Mouse (Mus musculus): Measurements from ENCODE around the gene Anp32e. TPM values are rescaled to one million over a fixed set of nuclear protein-coding genes. Genes with fewer than 3 reads are reported as not detected.
"Not testable (repeated sequence)": the region's sequence is repeated elsewhere in the genome, so short reads cannot be mapped to it uniquely, and the experiment has no call there.

Anp32e gene
- polyA plus RNA-seq, 1 experiment from 2014 or later, result 110 TPM

DNA sequence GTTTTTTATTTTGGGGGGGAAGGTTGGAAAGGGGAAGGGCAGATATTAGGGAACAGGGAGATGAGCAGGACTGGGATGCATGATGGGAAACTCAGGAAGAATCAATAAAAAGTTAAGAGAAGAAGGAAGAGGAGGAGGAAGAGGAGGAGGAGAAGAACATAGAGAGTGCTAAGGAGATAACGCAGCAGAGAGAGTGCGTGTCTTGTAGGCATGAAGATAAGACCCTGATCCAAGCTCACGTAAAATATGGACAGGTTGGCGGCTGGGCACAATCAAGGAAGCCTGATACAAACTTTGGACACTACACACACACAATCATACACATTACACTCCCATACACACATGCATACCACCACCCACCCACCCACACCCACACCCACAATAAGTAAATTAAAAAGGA is 14.3 kb upstream of the Anp32e start:
- Histone ChIP-seq H3K4me2 (no peak overlapping the region), H3K9ac (ENCODE audit: low read depth, low read length) (no peak overlapping the region), H3K36me3 (ENCODE audit: control insufficient read depth, insufficient read depth, low read length) (no peaks in the 10 kb centered on the region), H3K4me1 (replicated peaks; ENCODE audit: control insufficient read depth, insufficient read depth, low read length) (no peaks in the 10 kb centered on the region), H3K27me3 (replicated peaks; ENCODE audit: control insufficient read depth, insufficient read depth, low read length) (no peaks in the 10 kb centered on the region), H3K9me3 (ENCODE audit: control insufficient read depth, low read length) (no peaks in the 10 kb centered on the region), H3K4me3 (ENCODE audit: low read depth, low read length) (no peak overlapping the region), H3K27ac (ENCODE audit: low read depth, low read length) (no peak overlapping the region)
- 48% methylated on average over 4 of the region's 4 CpGs for WGBS
- no peak for ATAC-seq (replicated peaks; ENCODE audit: low FRiP score)
- no peak for DNase-seq (ENCODE audit: low spot score)

DNA sequence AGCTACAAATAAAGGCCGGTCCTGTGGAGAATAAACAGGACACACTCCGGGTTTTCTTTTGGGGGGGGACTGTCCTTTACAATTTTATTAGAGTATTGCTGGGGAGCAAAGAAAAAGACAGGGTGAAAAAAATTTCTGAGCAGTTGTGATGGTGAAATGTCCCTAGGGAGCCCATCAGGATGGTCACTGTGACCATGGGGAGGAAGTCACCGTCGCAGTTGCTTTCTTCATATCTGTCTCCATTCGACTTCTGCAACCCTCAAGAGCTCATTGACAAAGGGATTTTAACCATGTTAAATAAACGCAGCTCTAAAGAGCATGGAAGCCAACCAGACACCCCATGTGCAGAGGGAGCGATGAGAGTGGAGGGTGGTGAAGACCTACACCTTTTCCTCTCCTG is 12.3 kb upstream of the Anp32e start:
- Histone ChIP-seq H3K9ac (ENCODE audit: low read depth, low read length) (no peak overlapping the region), H3K27ac (ENCODE audit: low read depth, low read length) (no peak overlapping the region), H3K27me3 (replicated peaks; ENCODE audit: control insufficient read depth, insufficient read depth, low read length) (no peaks in the 10 kb centered on the region), H3K4me2 (no peak overlapping the region), H3K4me1 (replicated peaks; ENCODE audit: control insufficient read depth, insufficient read depth, low read length) (no peaks in the 10 kb centered on the region), H3K36me3 (ENCODE audit: control insufficient read depth, insufficient read depth, low read length) (no peaks in the 10 kb centered on the region), H3K9me3 (ENCODE audit: control insufficient read depth, low read length) (no peaks in the 10 kb centered on the region), H3K4me3 (ENCODE audit: low read depth, low read length) (no peak overlapping the region)
- DNase-seq (ENCODE audit: low spot score) (no peak), ATAC-seq (replicated peaks; ENCODE audit: low FRiP score) (no peak)
- WGBS, result 66% methylated on average over 7 of the region's 7 CpGs

DNA sequence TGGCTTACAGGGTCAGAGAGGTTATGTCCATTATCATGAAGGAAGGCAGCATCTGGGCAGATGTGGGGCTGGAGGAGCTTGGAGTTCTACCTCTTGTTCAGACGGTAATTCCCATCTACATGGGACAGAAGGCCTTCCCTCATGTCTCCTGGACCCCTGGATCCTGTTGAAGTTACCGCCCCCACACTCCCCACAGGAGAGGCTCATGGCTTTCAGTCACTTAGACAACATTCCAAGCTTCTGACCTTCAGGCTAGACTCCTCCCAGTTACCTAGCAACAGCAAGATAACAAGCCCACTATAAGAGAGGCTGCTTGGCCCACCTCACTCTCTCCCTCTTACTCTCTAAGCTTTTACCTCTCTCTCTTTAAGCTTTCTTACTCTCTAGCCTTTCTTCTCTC is 8.5 kb upstream of the Anp32e start:
- H3K4me2 ChIP-seq; H3K36me3 ChIP-seq (ENCODE audit: control insufficient read depth, insufficient read depth, low read length); H3K9me3 ChIP-seq (ENCODE audit: control insufficient read depth, low read length); H3K9ac ChIP-seq (ENCODE audit: low read depth, low read length); ATAC-seq (replicated peaks; ENCODE audit: low FRiP score); H3K27ac ChIP-seq (ENCODE audit: low read depth, low read length); H3K4me1 ChIP-seq (replicated peaks; ENCODE audit: control insufficient read depth, insufficient read depth, low read length); H3K27me3 ChIP-seq (replicated peaks; ENCODE audit: control insufficient read depth, insufficient read depth, low read length); DNase-seq (ENCODE audit: low spot score); H3K4me3 ChIP-seq (ENCODE audit: low read depth, low read length): not testable (repeated sequence)
- 59% methylated on average over 2 of the region's 2 CpGs for WGBS

GRCm38 (mm10) chr3:95923429-95923828 is 5.6 kb upstream of the Anp32e start:
- H3K4me3 ChIP-seq (ENCODE audit: low read depth, low read length); H3K9ac ChIP-seq (ENCODE audit: low read depth, low read length); H3K4me2 ChIP-seq; H3K9me3 ChIP-seq (ENCODE audit: control insufficient read depth, low read length); DNase-seq (ENCODE audit: low spot score); H3K27ac ChIP-seq (ENCODE audit: low read depth, low read length); H3K36me3 ChIP-seq (ENCODE audit: control insufficient read depth, insufficient read depth, low read length); H3K27me3 ChIP-seq (replicated peaks; ENCODE audit: control insufficient read depth, insufficient read depth, low read length); ATAC-seq (replicated peaks; ENCODE audit: low FRiP score); H3K4me1 ChIP-seq (replicated peaks; ENCODE audit: control insufficient read depth, insufficient read depth, low read length): not testable (repeated sequence)
- WGBS, result 74% methylated on average over 7 of the region's 7 CpGs

- DNase-seq (ENCODE audit: low spot score) (no peak), ATAC-seq (replicated peaks; ENCODE audit: low FRiP score) (no peak)
- H3K9ac ChIP-seq (ENCODE audit: low read depth, low read length), result no peak overlapping the region
- 61% methylated on average over 4 of the region's 4 CpGs for WGBS
- no peaks in the 10 kb centered on the region for H3K36me3 ChIP-seq (ENCODE audit: control insufficient read depth, insufficient read depth, low read length)
- no peak overlapping the region for H3K27ac ChIP-seq (ENCODE audit: low read depth, low read length)
- H3K27me3 ChIP-seq (replicated peaks; ENCODE audit: control insufficient read depth, insufficient read depth, low read length), result no peaks in the 10 kb centered on the region
- no peaks in the 10 kb centered on the region for H3K4me1 ChIP-seq (replicated peaks; ENCODE audit: control insufficient read depth, insufficient read depth, low read length)
- no peak overlapping the region for H3K4me2 ChIP-seq
- H3K4me3 ChIP-seq (ENCODE audit: low read depth, low read length), result no peak overlapping the region
- no peaks in the 10 kb centered on the region for H3K9me3 ChIP-seq (ENCODE audit: control insufficient read depth, low read length)
Observed at GRCm38 (mm10) chr3:95924185-95924584, 4.9 kb upstream of the Anp32e start.

DNA sequence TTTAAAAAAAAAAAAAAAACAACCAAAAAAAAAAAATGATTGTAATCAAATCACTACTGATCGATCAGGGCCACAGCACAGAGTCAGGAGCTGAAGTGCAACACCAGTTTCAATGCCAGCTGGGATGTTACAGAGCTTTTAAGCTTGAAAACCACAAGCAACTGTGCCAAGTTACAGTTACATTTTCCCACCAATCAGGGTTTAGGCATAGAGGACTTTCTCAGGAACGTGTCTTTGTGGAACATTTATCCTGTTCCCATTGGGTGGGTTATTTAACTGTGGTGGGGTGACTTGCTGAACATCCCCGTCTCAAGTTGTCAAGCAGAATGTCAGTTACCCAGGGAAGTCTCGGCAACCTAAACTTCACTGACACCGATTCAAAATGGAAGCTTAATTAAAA is 4.0 kb upstream of the Anp32e start:
- Histone ChIP-seq H3K4me3 (ENCODE audit: low read depth, low read length) (no peak overlapping the region), H3K9me3 (ENCODE audit: control insufficient read depth, low read length) (no peaks in the 10 kb centered on the region), H3K36me3 (ENCODE audit: control insufficient read depth, insufficient read depth, low read length) (no peaks in the 10 kb centered on the region), H3K4me2 (no peak overlapping the region), H3K27ac (ENCODE audit: low read depth, low read length) (no peak overlapping the region), H3K27me3 (replicated peaks; ENCODE audit: control insufficient read depth, insufficient read depth, low read length) (no peaks in the 10 kb centered on the region), H3K9ac (ENCODE audit: low read depth, low read length) (no peak overlapping the region), H3K4me1 (replicated peaks; ENCODE audit: control insufficient read depth, insufficient read depth, low read length) (no peaks in the 10 kb centered on the region)
- WGBS, result 76% methylated on average over 5 of the region's 5 CpGs
- DNase-seq (ENCODE audit: low spot score), result no peak
- ATAC-seq (replicated peaks; ENCODE audit: low FRiP score), result no peak

- ATAC-seq (replicated peaks; ENCODE audit: low FRiP score) (no peak), DNase-seq (ENCODE audit: low spot score) (no peak)
- Histone ChIP-seq H3K4me2 (peak overlapping the region; percentile 78), H3K36me3 (ENCODE audit: control insufficient read depth, insufficient read depth, low read length) (peaks cover 2% of the 10 kb centered on the region; the same call in 1 of the 2 replicates), H3K9me3 (ENCODE audit: control insufficient read depth, low read length) (no peaks in the 10 kb centered on the region), H3K9ac (ENCODE audit: low read depth, low read length) (peak overlapping the region; percentile 100), H3K27ac (ENCODE audit: low read depth, low read length) (peak overlapping the region; percentile 91), H3K27me3 (replicated peaks; ENCODE audit: control insufficient read depth, insufficient read depth, low read length) (no peaks in the 10 kb centered on the region), H3K4me1 (replicated peaks; ENCODE audit: control insufficient read depth, insufficient read depth, low read length) (peaks cover 11% of the 10 kb centered on the region), H3K4me3 (ENCODE audit: low read depth, low read length) (peak overlapping the region; percentile 99)
- whole genome bisulfite sequencing, result 52% methylated on average over 6 of the region's 6 CpGs
Observed at GRCm38 (mm10) chr3:95928261-95928657, 787 bp upstream of the Anp32e start.

- Histone ChIP-seq H3K27ac (ENCODE audit: low read depth, low read length) (peak overlapping the region; percentile 95), H3K4me2 (peak overlapping the region; percentile 89), H3K9ac (ENCODE audit: low read depth, low read length) (peak overlapping the region; percentile 100), H3K27me3 (replicated peaks; ENCODE audit: control insufficient read depth, insufficient read depth, low read length) (no peaks in the 10 kb centered on the region), H3K4me1 (replicated peaks; ENCODE audit: control insufficient read depth, insufficient read depth, low read length) (peaks cover 11% of the 10 kb centered on the region), H3K9me3 (ENCODE audit: control insufficient read depth, low read length) (no peaks in the 10 kb centered on the region), H3K4me3 (ENCODE audit: low read depth, low read length) (peak overlapping the region; percentile 99), H3K36me3 (ENCODE audit: control insufficient read depth, insufficient read depth, low read length) (peaks cover 15% of the 10 kb centered on the region; the same call in 1 of the 2 replicates)
- ATAC-seq (replicated peaks; ENCODE audit: low FRiP score) (peak; percentile 22; the same call in 1 of the 2 replicates), DNase-seq (ENCODE audit: low spot score) (peak; percentile 76)
- WGBS, result under 1% methylated on average over 87 of the region's 105 CpGs
Observed at GRCm38 (mm10) chr3:95929581-95930470, 780 bp downstream of the Anp32e start.

DNA sequence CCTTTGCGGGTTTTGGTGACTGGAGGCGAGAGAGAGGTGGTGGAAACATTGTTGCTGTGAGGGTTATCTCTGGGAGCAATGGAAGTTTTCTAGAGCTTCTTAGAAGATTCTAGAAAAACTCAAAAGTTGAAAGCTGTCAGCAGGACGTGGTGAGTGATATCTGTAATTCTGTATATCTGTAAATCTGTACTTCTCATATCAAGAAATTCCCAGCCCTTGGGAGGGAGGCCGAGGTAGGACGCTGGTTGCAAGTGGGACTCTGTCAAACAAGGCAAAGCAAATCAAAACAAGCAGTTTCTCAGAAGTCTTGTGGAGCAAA is 1.4 kb downstream of the Anp32e start:
- H3K4me1 ChIP-seq (replicated peaks; ENCODE audit: control insufficient read depth, insufficient read depth, low read length), result peaks cover 11% of the 10 kb centered on the region
- peak overlapping the region; percentile 89 for H3K4me2 ChIP-seq
- H3K27me3 ChIP-seq (replicated peaks; ENCODE audit: control insufficient read depth, insufficient read depth, low read length), result no peaks in the 10 kb centered on the region
- H3K9ac ChIP-seq (ENCODE audit: low read depth, low read length), result peak overlapping the region; percentile 100
- DNase-seq (ENCODE audit: low spot score) (no peak), ATAC-seq (replicated peaks; ENCODE audit: low FRiP score) (no peak)
- H3K27ac ChIP-seq (ENCODE audit: low read depth, low read length), result peak overlapping the region; percentile 95
- peak overlapping the region; percentile 99 for H3K4me3 ChIP-seq (ENCODE audit: low read depth, low read length)
- H3K9me3 ChIP-seq (ENCODE audit: control insufficient read depth, low read length), result no peaks in the 10 kb centered on the region
- WGBS, result 0% methylated on average over 5 of the region's 5 CpGs
- H3K36me3 ChIP-seq (ENCODE audit: control insufficient read depth, insufficient read depth, low read length), result peaks cover 18% of the 10 kb centered on the region; the same call in 1 of the 2 replicates
